Mouse (Mus musculus) adrenal gland, postnatal 36 days (tissue): Measurements from ENCODE around the gene Tex28. TPM values are rescaled to one million over a fixed set of nuclear protein-coding genes. Genes with fewer than 3 reads are reported as not detected.
"Not testable (repeated sequence)": the region's sequence is repeated elsewhere in the genome, so short reads cannot be mapped to it uniquely, and the experiment has no call there.

Experiments used
- DNase-seq, 2 experiments: peaks; one replicate each; pipeline ENCODE4 v3.0.0; 2021; ENCODE audit warnings: mixed read lengths in 1 of 2
- long read RNA-seq, 2 experiments: library from polyadenylated mRNA; stranded (forward); transcript quantifications; one replicate each; pipeline ENCODE4 v2.0.0; 2021; ENCODE audit warnings: borderline sequencing depth in 2 of 2
- total RNA-seq, 2 experiments: library from RNA; stranded (reverse); gene quantifications; 2 replicates each; pipeline ENCODE4 v1.2.3; 2021

The Tex28 gene
- total RNA-seq: not detected
- long read RNA-seq, experiment 1: 0 reads
- long read RNA-seq, experiment 2: 0 reads

GRCm38 (mm10) chrX:74167738-74168137, at the start of gene Tex28:
Gene Tex28 (minus strand): TSS chrX:74167838.
- no peak for DNase-seq

DNA sequence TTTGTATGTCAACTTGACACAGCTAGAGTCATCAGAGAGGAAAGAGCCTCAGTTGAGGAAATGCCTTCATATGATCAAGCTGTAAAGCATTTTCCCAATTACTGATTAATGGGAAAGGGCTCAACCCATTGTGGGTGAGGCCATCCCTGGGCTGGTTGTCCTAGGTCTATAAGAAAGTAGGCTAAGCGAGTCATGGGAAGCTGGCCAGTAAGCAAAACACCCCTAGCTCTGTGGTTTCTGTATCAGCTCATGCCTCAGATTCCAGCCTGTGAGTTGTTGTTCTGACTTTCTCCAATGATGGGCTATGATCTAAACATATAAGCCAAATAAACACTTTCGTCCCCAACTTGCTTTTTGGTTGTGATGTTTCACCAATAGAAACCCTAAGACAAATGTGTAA, 35.9 kb upstream of the Tex28 start:
- DNase-seq: no peak

DNA sequence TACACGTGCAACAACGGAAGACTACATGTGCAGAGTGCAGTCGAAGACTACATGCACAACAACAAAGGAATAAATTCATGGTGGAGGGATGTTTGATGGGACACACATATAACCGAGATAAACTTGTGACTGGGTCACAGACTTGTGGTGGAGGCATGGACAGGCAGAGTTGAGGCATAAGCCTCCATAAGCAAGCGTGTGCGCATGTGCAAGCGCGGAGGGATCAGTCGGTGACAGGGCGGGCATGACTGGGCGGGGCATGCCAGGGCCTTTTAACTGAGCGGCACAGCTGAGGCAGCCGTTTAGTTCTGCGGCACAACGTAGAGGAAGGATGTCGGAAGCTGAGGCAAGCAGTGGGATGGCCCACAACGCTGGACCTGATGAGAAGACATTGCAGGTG, 9.3 kb upstream of the Tex28 start, which contains the start of gene Tktl1:
Gene Tktl1 (plus strand): TSS at position 301 of the 400 bp plus-strand sequence.
- no peak for DNase-seq

DNA sequence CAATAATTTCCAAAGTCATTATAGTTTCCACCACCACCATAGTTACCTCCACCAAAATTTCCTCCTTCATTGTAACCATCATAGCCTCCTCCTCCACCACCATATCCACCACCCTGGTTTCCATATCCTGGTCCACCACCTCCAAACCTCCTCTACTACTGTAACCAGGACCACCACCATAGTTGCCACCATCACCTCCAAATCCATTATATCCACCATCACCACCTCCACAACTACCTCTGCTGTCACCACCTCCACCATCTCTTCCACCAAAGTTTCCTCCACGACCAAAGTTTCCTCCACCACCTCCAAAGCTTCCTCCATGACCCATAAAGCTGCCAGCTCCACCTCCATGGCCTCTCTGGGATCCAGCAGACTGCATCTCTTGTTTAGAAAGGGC, 32.4 kb downstream of the Tex28 start, which contains the start of gene Mecp2:
Gene Mecp2 (minus strand): TSS at position 101 of the 400 bp plus-strand sequence.
- DNase-seq: not testable (repeated sequence)

DNA sequence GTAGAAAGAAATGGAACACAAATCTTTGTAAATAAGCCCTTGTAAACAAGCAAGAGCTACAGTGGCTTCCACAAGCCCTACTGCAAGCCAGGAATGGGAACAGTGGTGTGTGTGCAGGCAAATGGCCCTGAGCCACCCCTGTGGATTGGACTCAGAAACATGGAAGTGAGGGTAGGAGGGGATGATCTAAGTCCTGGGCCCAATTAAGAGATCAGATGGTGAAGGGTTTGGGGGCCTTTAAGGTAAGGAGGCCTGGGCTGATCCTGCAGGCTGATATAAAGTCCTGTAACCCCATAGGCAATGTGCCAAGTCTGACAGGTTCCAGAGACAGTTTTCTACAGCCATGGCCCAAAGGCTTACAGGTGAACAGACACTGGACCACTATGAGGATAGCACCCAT, 40.5 kb downstream of the Tex28 start, which contains the start of gene Opn1mw:
Gene Opn1mw (plus strand): TSS at position 301 of the 400 bp plus-strand sequence.
- DNase-seq: no peak

- peak; percentile 3 to 7 for DNase-seq
Observed at GRCm38 (mm10) chrX:74124975-74125374, 42.7 kb downstream of the Tex28 start.

DNA sequence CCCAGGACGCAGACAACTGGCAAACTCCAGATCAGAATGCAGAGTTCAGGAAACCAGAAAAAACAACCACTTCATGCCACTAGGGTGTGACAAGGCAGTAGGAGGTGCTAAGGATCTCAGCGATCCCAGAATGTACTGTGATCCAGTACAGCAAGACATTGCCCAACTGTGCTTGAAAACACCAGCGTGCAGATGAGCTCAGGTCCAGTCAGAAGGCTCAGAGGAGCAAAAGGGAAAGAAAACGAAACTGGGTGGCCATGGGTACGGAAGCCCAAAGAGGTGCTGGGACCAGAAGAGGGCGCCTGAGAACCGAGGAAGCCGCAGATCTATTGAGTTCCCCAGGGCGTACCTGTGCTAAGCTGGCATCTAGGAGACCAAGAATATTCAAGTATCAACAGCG, 52.1 kb downstream of the Tex28 start:
- DNase-seq: peak; percentile 64 to 72

DNA sequence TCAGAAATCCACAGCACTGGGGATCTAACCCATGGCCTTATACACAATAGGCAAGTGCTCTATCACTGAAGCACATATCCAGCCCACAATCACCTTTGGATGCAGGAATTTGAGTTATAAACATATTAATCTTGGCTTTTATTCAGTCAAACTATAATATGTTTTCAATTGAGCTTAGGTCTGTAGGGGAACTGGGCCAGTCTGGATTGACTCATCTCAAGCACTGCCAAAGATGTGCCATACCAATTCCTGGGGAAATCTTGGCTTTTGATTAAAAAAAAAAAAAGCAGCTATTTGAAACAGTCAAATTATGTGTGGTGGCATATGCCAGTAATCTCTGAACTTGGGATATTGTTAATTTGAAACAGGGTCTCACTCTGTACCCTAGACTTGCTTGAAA, 53.6 kb downstream of the Tex28 start:
- DNase-seq: no peak

- DNase-seq: no peak
Observed at GRCm38 (mm10) chrX:74108747-74109146, 58.9 kb downstream of the Tex28 start.

DNA sequence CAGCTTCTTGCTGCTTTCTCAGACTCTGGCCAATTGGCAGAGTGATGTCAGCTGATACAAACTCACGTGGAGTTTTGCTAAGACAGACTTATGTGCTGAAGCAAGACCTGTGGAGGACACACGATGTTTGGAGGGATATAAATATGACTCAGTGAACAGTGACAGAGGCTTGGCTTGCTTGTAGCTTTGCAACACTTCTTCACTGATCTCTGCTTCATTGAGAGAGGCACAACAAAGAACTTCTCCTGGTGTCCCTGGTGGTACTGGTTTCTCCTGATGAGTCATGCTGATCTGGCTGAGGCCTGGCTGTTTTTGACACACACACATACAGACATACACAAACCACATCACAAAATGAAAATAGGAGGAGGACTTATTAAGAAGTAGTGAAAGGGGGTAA, 61.7 kb downstream of the Tex28 start:
- peak in 1 of 2 experiments; percentile 17 for DNase-seq

GRCm38 (mm10) chrX:74103457-74104188, 64.0 kb downstream of the Tex28 start:
- DNase-seq: peak in 1 of 2 experiments; percentile 1

Other genes starting within 250 kb of the Tex28 start
- 1 to 10 TPM; 2.9 to 3.0 TPM for gene Arhgap4, start 246.0 kb downstream of the Tex28 start, total RNA-seq
- 10 to 100 TPM; 76.0 to 85.1 TPM for gene Naa10, start 245.9 kb downstream of the Tex28 start, total RNA-seq
- 10 to 100 TPM; 16.1 to 23.8 TPM for gene Renbp, start 237.0 kb downstream of the Tex28 start, total RNA-seq
- gene Hcfc1, start 201.5 kb downstream of the Tex28 start, total RNA-seq: 10 to 100 TPM; 56.9 to 57.1 TPM
- 100 to 1,000 TPM; 112 to 117 TPM for gene Irak1, start 143.9 kb downstream of the Tex28 start, total RNA-seq
- not detected for gene Opn1mw, start 40.4 kb downstream of the Tex28 start, total RNA-seq
- gene Mecp2, start 32.5 kb downstream of the Tex28 start, total RNA-seq: 10 to 100 TPM; 35.1 to 38.4 TPM
- gene Tktl1, start 9.4 kb upstream of the Tex28 start, total RNA-seq: not detected
- gene Flna, start 82.0 kb upstream of the Tex28 start, total RNA-seq: 100 to 1,000 TPM; 129 to 211 TPM
- gene Emd, start 86.8 kb upstream of the Tex28 start, total RNA-seq: 100 to 1,000 TPM in 1 of 2 experiments, 10 to 100 TPM in 1; 53.0 to 121 TPM
- 100 to 1,000 TPM; 409 to 419 TPM for gene Rpl10, start 103.0 kb upstream of the Tex28 start, total RNA-seq
- 10 to 100 TPM; 64.7 to 87.2 TPM for gene Taz, start 114.1 kb upstream of the Tex28 start, total RNA-seq
- gene Dnase1l1, start 114.5 kb upstream of the Tex28 start, total RNA-seq: 10 to 100 TPM in 1 of 2 experiments, 1 to 10 TPM in 1; 9.4 to 16.3 TPM
- 100 to 1,000 TPM; 235 to 239 TPM for gene Atp6ap1, start 129.3 kb upstream of the Tex28 start, total RNA-seq
- 100 to 1,000 TPM; 180 to 272 TPM for gene Gdi1, start 137.2 kb upstream of the Tex28 start, total RNA-seq
- gene Fam50a, start 145.2 kb upstream of the Tex28 start, total RNA-seq: 10 to 100 TPM; 63.3 to 78.7 TPM
- gene Plxna3, start 161.2 kb upstream of the Tex28 start, total RNA-seq: 10 to 100 TPM in 1 of 2 experiments, 1 to 10 TPM in 1; 6.0 to 13.1 TPM
- 10 to 100 TPM; 42.8 to 58.2 TPM for gene Lage3, start 185.8 kb upstream of the Tex28 start, total RNA-seq
- 10 to 100 TPM; 59.6 to 72.6 TPM for gene Ubl4a, start 205.4 kb upstream of the Tex28 start, total RNA-seq
- gene Slc10a3, start 205.5 kb upstream of the Tex28 start, total RNA-seq: 10 to 100 TPM; 22.8 to 26.8 TPM
- gene Fam3a, start 225.4 kb upstream of the Tex28 start, total RNA-seq: 10 to 100 TPM; 28.6 TPM
- 100 to 1,000 TPM in 1 of 2 experiments, 10 to 100 TPM in 1; 71.2 to 110 TPM for gene Ikbkg, start 225.5 kb upstream of the Tex28 start, total RNA-seq